Mouse (Mus musculus) embryonic fibroblast, embryonic 13.5 days (primary cell): ENCODE measurements around the gene Pglyrp4. TPM values are rescaled to one million over a fixed set of nuclear protein-coding genes. Genes with fewer than 3 reads are reported as not detected.

Experiments
- polyA plus RNA-seq: library from polyadenylated mRNA; stranded (reverse); fragments of >200 nt; gene quantifications from 2 replicates; pipeline ENCODE4 v1.2.4, GENCODE M21; 2011; ENCODE audit warnings: low read depth; ENCODE audit not compliant: missing spikeins, insufficient read length

The Pglyrp4 gene
- polyA plus RNA-seq, 1 experiment: not detected

Other genes with a start within 250 kb of the Pglyrp4 start
- 87.6 and 102 TPM in 2 replicates for gene Snapin, start 235.9 kb upstream of the Pglyrp4 start, polyA plus RNA-seq
- 92.9 and 111 TPM in 2 replicates for gene Chtop, start 217.4 kb upstream of the Pglyrp4 start, polyA plus RNA-seq
- 27.6 and 37.9 TPM in 2 replicates for gene S100a1, start 212.5 kb upstream of the Pglyrp4 start, polyA plus RNA-seq
- 38.7 and 60.4 TPM in 2 replicates for gene S100a13, start 212.5 kb upstream of the Pglyrp4 start, polyA plus RNA-seq
- not detected in 2 replicates for gene S100a14, start 200.1 kb upstream of the Pglyrp4 start, polyA plus RNA-seq
- gene S100a16, start 189.7 kb upstream of the Pglyrp4 start, polyA plus RNA-seq: 40.2 and 49.1 TPM in 2 replicates
- 1.7 TPM in 1 of 2 replicates, not detected in the other for gene S100a3, start 166.3 kb upstream of the Pglyrp4 start, polyA plus RNA-seq
- gene S100a2, start 136.7 kb upstream of the Pglyrp4 start, polyA plus RNA-seq: not detected in 2 replicates
- 3.5 TPM in 1 of 2 replicates, not detected in the other for gene Gm42674, start 125.0 kb upstream of the Pglyrp4 start, polyA plus RNA-seq
- gene S100a4, start 123.1 kb upstream of the Pglyrp4 start, polyA plus RNA-seq: 454 and 1,115 TPM in 2 replicates
- not detected in 2 replicates for gene S100a5, start 118.4 kb upstream of the Pglyrp4 start, polyA plus RNA-seq
- gene S100a6, start 114.0 kb upstream of the Pglyrp4 start, polyA plus RNA-seq: 3,458 and 7,173 TPM in 2 replicates
- 1.9 and 2.2 TPM in 2 replicates for gene S100a7a, start 72.9 kb upstream of the Pglyrp4 start, polyA plus RNA-seq
- not detected in 2 replicates for gene S100a8, start 57.9 kb upstream of the Pglyrp4 start, polyA plus RNA-seq
- not detected in 2 replicates for gene S100a9, start 31.2 kb upstream of the Pglyrp4 start, polyA plus RNA-seq
- gene Gm5849, start 51.0 kb downstream of the Pglyrp4 start, polyA plus RNA-seq: not detected in 2 replicates